Mouse (Mus musculus): Measurements from ENCODE around the gene Ccdc124.

GRCm38 (mm10) chr8:70863956-70864711 is 9.6 kb downstream of the Ccdc124 start:
- TF ChIP-seq CTCF (IDR thresholded peaks at IDR 0.05; ENCODE audit: insufficient read depth, low read depth, low read length): no peak
- no peak for TF ChIP-seq POLR2A (IDR thresholded peaks at IDR 0.05; ENCODE audit: insufficient read depth, low read depth, low read length)
